Mouse (Mus musculus) adrenal gland, adult 8-10 months (tissue): ENCODE measurements around the gene Orc1. TPM values are rescaled to one million over a fixed set of nuclear protein-coding genes. Genes with fewer than 3 reads are reported as not detected.

Experiments
- DNase-seq: peaks from one replicate; pipeline ENCODE4 v3.0.0; 2022
- total RNA-seq, 4 experiments: library from RNA; stranded (reverse); gene quantifications; 2 replicates each; pipeline ENCODE4 v1.2.4; 2022

The Orc1 gene
- total RNA-seq, result under 1 TPM; 0.26 to 0.63 (median 0.33) TPM

GRCm38 (mm10) chr4:108578840-108579742 is at the start of gene Orc1, which contains the start of gene Prpf38a:
TSS of gene Orc1 (plus strand) at chr4:108579423.
TSS of gene Prpf38a (minus strand) at chr4:108579336.
- DNase-seq, result peak; percentile 97

DNA sequence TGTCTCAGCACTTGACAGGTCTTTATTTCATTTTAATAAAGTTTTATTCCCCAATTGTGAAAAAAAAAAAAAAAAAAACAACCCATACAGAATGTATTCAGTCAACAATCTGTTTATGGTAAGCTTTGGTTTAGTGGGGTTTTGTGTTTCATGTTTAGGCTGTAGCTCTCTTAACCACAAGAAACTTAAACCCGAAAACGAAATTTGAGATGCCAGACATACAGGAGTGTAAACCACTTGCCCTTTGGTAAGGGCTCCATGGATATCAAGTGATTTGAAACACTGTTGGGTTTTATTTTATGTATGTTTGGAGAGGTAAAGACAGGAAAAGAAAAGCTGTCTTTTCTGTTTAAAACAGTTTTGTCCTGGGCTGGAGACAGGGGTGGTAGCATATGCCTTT is 39.5 kb upstream of the Orc1 start:
- no peak for DNase-seq

DNA sequence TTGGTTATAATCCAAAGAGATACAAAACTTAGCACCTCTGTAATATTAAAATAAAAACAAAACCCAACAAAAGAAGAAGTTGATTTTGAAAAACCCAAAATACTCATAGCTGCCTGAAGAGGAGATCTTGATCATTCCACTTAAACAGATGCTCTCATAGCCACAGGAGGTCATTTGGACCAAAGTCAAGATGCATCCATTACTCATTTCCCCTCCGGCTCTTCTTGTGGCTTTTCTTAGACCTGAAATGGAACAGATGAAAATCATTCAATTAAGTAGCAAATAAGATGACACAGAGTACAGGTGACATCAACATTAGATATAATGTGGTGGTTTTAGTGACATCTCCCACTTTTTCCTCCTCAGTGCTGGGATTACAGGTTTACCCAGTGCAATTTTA is 14.2 kb upstream of the Orc1 start:
- DNase-seq, result no peak

DNA sequence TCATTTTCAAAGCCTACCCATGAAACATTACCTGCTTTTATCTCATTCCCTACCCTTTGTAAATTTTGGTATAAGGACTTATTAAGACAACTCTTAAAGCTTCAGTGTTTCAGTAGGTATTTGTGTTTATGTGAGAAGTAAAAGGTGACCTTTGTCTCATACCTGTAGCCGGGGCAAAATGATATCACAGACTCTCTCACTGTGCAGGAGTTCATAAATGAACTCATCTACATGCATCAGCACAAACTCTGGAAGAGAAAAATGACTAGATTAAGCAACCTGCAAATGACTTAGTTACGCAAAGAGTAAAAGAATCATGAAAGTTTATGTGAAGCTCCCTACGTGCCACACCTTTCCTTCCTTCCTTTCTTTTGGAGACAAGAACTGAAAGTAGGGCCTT is 6.6 kb upstream of the Orc1 start:
- DNase-seq, result no peak

- no peak for DNase-seq
These were observed 654 bp downstream of the Orc1 start for GRCm38 (mm10) chr4:108579743-108580411.

GRCm38 (mm10) chr4:108593376-108593775 is 14.2 kb downstream of the Orc1 start:
- DNase-seq, result no peak

- no peak for DNase-seq
These were observed 16.6 kb downstream of the Orc1 start for GRCm38 (mm10) chr4:108595785-108596184.

- no peak for DNase-seq
These were observed 19.1 kb downstream of the Orc1 start for GRCm38 (mm10) chr4:108598306-108598705.

GRCm38 (mm10) chr4:108601870-108602269 is 22.6 kb downstream of the Orc1 start:
- no peak for DNase-seq

DNA sequence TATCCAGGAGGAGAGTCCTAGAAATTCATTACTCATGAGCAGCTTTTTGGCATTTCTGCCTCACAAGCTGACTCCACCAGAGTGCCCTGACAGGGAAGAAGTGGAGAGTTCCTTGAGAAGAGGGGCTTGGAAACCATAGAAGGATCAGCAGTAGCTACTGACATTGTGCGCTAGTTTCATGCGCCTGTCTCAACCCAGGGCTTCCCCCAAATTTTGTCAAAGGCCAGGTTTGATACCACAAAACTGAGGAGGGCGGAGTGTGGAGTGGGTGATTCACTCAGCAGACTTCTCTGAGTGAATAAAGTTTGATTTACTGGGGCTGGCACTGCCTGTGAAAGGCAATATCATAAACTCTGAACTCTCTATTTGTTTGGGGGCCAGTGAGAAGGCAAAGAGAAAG is 29.4 kb downstream of the Orc1 start:
- DNase-seq, result no peak

DNA sequence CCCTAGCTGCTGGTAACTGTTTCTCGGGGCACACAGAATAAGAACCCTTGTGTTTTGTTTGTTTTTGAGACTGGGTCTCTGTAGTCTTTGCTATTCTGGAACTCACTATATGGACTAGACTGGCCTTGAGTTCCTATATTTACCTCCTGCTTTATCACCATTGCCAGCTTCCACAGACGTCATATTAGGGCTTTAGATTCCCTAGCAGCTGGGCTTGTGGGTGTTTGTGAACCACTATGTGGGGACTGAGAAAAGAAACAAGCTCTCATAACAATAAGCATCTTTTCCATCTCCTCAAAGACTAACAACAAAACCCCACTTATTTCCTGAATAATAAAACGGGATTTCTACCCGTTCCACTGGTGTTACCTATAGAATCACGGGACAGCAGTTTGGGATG is 31.7 kb downstream of the Orc1 start:
- no peak for DNase-seq

DNA sequence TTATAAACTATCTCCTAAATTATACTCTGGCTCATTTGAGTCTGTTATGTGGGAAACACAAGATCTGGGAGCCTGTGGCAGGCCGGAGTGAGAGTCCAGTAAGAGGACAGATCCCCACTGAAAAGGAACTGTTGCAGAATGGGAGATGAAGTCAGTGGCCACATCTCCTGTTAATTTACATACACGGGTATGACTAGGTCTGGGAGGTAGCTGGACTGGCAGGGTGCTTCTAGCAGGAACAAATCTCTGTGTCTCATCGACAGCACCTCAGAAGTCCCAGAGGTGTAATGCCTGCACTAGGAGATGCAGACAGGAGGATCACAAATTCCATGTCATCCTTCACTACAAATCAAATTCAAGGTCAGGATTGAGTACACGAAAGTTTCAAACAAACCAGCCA is 39.4 kb downstream of the Orc1 start:
- no peak for DNase-seq

GRCm38 (mm10) chr4:108619165-108619564 is 39.9 kb downstream of the Orc1 start:
- DNase-seq, result no peak

DNA sequence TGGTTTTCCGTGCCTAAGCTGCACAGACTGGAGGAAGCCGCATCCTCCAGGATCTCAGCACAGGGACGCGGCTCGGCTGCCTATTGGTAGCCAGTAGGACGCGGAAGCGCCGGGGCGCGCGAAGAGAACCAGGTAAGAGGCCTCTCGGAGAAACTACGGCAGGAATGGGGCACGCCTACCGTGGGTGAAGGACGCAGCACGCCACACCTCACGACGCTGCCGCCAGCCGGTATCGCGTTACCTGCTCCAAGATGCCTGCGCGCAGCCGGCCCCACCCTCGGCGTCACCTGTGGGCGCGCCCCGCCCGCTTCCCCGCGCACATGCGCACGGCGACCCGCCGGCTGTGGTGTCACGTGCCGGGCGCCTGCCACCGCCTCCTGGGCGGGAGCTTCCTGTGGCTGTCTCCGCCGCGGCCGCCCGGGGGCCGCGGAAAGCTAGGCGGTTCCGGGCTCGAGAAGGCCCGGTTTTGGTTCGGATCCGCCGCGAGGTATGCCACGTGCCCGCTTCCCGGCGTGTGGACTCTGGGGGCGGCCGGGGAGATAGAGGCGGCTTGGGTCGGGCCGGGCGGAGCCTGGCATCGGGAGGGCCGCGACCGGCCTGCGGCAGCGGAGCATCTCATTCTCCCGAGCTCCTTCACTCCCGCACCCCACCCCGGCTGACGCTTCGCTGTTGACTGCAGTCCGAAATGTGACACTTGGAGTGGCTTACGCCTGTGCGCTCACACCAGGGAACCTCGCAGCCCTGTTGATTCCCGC is 40.5 kb downstream of the Orc1 start, which contains the start of gene Cc2d1b:
Cc2d1b (plus strand) TSS at position 354 of the 755 bp plus-strand sequence.
- DNase-seq, result peak; percentile 83

- DNase-seq, result no peak
These were observed 41.3 kb downstream of the Orc1 start for GRCm38 (mm10) chr4:108620536-108620935.

GRCm38 (mm10) chr4:108621504-108621903 is 42.3 kb downstream of the Orc1 start:
- DNase-seq, result no peak

- DNase-seq, result no peak
These were observed 47.8 kb downstream of the Orc1 start for GRCm38 (mm10) chr4:108627066-108627465.

- DNase-seq, result peak; percentile 56
These were observed 50.2 kb downstream of the Orc1 start for GRCm38 (mm10) chr4:108629363-108629880.

DNA sequence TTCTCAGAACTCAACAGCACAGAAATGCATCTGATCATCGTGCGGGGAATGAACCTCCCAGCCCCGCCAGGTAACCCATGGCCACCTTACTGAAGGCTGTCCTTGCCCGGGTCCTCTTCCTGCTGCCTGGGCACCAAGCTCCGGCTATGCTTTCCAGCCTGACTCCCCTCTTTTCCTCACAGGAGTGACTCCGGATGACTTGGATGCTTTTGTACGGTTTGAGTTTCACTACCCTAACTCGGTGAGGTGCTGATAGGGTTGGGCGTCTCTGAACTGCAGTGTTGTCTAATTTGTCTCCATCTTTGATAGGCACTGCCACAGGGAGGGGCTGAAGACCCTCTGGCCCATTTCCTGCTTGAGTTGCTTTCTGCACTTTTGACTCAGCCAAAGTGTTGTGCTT is 50.9 kb downstream of the Orc1 start:
- DNase-seq, result no peak

DNA sequence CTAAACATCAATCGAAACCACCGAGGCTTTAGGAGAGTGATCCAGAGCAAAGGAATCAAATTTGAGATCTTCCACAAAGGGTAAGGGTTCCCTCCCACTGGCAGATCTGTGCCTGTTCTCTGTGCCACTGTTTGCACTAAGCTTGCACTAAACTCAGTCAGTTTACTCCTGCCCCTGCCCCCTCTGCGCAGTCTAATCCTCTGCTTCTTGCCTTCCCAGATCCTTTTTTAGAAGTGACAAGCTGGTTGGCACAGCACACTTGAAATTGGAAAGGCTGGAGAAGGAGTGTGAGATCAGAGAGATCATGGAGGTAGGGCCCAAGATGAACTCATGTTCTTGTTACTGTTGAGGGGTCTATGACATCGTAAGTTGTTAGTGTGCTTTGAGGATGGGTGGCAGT is 52.4 kb downstream of the Orc1 start:
- DNase-seq, result no peak

DNA sequence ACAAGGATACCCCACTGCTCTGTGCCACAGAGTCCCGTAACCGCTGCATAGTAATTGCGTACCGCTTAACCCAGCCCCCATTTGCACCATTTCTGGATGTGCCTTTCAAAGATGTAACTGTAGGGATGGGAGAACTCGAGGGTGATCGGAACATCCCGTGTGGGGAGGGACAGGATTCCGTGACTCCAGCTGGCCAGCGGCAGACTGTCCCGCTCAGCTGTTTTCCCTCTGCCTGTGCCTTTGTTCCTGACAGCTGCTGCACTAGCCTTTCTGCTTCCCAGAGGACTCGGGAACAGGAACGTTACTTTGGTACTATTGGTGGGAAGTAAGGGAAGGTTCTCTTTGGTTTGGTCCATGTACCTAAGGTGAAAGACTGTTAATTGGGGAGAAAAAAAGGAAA is 54.5 kb downstream of the Orc1 start:
- no peak for DNase-seq

DNA sequence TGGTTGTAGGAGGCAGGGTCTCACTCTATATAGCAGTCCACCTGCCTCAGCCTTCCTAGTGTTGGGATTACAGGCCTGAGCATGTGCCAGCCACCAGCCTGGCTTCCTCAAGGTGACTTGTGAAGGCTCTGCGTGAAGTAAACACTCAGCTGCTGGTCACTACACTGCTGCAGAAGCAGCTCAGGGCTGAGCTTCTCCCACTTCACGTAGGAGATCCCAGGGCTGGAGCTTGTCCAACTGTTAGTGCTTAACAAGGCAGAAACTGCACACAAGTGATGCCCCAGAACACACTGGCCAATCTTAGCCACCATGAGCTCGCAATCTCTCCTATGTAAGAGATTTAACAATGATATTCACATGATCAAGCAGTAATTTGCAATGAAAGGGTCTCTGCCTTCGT is 55.5 kb downstream of the Orc1 start:
- DNase-seq, result no peak

- no peak for DNase-seq
These were observed 55.9 kb downstream of the Orc1 start for GRCm38 (mm10) chr4:108635101-108635500.
